Mouse (Mus musculus): ENCODE data around the gene Arid5b.

The Arid5b gene

GRCm38 (mm10) chr10:68231385-68232182 is 47.0 kb downstream of the Arid5b start:
- no peak for DNase-seq

- no peak for DNase-seq
Measured at GRCm38 (mm10) chr10:68230653-68231384, 47.7 kb downstream of the Arid5b start.

DNA sequence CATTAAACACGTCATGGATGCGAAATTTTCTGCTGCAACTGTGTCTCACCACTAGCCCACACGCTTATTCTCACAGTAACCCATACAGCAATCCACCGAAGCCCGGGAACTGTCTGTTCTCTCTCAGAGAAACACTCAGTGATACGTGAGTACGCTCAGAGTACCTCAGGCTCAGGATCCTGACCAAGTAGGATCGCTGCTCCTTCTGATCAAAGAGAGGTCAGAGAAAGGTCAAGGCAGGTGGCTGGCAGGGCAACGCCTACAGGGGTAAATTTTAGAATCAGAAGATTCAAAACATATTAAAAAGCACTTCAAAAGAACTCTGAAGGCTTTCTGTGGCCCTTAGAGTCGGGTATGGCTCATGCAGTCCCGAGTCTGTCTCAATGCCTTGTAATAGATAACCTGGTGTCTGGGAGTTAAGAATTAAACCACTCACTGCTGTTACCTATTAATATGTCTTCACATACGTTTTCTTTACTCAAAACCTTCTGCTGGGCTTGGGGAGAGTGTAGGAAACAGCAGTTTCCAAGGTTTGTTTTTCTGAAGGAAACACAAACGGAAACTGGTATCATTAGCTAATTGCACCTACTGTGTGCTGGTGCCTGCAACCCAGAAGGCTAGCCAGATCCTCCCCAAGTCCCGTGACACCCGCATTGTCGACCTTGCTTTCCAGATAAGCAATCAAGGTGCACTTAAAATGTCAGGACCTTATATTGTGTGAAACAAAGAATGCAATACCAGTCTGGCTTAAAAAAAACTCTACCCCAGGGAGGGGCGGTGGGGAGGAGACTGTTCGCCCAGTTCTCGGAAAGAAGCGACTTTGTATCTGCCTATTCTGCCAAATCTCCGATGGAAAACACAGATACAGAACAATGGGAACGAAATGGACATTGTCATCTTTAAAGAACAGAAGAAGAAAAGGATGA is 48.6 kb downstream of the Arid5b start:
- DNase-seq, result no peak

DNA sequence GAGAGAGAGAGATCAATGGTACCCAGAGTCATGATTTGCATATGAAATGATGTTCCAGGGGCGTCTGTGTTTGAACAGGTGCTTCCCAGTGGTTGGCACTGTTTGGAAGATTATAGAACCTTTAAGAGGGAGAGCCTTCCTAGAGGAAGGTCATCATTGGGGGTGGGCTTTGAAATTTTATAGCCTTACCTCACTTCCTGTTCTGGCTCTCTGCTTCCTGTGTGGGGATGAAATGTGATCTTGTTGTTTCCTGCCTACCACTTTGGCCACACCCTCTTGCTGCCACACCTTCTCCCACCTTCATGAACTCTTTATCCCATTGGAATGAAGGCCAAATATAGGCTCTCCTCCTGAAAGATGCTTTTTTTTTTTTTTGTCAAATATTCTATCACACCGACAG is 55.9 kb downstream of the Arid5b start:
- DNase-seq, result no peak

GRCm38 (mm10) chr10:68222012-68222411 is 56.5 kb downstream of the Arid5b start:
- DNase-seq, result no peak

- no peak for DNase-seq
Measured at GRCm38 (mm10) chr10:68219327-68219726, 59.2 kb downstream of the Arid5b start.

DNA sequence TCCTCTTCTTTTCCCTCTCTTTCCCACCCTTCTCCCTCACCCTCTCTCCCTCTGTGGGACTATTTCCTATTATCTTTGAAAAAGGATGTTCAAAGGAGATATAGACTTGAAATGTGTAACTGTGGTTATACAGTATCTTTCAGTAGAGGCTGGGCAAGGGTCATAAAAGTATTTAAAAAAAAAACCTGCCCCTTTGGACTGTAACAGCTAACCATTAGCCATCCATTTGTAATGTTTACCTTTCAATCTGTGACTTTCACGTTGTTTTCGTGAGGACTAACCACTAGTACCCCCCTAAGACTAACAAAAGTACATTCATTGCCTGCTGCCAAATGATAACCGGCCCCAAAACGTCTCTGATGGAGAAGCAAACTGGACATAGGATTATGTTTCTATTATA is 59.9 kb downstream of the Arid5b start:
- no peak for DNase-seq

DNA sequence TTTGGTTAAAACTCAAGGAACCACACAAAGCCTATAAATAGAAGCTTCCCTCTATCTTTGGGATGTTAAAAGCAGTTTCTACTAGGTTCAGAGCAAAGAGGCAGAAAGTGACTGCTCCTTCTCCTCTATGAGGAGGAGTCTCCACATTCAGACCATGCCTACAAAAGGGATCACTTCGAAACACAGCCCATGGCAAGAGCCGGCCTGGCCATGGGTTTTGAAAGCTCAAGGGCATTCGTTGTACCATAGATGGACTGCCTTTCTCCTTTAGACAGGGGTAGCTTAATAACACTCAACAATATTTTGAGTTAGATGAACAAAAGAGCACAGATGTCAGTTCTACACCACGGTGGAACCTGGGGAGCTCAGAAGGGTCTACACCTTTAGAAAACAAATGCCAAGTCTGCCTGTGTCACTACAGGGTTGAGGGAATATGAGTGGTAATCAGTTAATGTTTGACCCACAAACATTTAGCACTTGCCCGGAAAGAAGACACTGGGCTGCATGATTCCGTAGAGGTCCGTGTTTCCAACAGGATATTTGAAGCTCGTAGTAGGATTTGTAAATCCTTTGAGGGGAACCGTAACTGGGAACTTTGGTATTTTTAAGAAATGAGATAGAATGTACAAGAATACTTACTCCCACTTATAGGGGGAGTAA is 63.6 kb downstream of the Arid5b start:
- DNase-seq, result no peak

DNA sequence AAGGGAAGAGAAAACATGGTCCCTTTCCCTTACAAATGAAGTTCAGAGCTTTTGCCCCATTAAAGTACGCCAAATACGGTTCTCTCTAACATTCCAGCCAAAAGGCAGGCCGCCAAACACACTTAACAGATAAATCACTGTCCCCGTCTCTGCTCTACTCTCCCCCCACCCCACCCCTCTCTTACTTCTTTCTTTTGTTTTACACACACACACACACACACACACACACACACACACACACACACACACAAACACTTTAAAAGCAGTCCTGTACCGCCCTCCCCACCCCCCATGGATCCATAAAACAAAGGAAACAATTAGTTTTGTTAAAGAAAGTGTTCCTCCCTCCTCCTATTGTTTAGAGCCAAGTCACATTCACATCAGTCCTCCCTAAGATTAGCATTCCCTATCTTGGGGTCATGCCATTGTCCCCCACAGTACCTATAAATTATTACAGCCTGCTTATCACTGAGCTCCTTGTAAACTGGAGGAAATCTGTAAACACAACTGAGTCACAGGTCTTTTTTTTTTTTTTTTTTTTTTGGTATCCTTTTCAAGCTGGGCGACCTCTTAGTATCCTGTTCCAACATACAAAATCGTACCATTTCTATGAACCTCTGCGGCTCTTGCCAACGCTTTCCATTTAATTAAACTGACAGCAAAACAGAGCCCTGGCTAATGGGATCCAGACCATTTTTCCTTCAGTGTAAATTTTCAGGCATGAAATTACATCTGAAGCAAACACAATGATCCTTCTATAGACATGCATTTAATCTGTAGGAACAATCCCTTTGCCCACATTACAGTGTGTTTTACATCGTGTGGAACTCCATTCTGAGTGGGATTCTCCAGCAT is 66.3 kb downstream of the Arid5b start:
- no peak for DNase-seq

- DNase-seq, result no peak
Measured at GRCm38 (mm10) chr10:68211514-68211913, 67.0 kb downstream of the Arid5b start.

- DNase-seq, result no peak
Measured at GRCm38 (mm10) chr10:68210025-68210642, 68.4 kb downstream of the Arid5b start.

DNA sequence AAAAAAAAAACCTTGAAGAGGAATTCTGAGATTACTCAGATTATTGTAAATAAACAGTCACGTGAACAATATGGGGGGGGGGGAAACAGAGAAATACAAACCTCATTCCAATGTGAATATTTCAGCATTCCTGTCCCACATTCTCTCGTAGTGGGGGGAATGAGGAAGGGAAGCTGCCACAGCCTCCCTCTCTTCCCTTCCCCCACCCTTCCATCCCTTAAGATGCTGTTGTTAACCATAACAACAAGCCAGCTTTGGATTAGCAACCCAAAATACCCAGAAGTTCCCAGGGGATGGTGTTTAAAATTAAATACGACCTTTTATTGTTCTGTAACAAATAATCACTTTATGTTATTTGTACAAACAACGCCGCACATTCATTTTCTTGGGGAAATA is 69.9 kb downstream of the Arid5b start:
- no peak for DNase-seq

GRCm38 (mm10) chr10:68207803-68208669 is 70.5 kb downstream of the Arid5b start:
- DNase-seq, result no peak

- no peak for DNase-seq
Measured at GRCm38 (mm10) chr10:68204391-68204790, 74.1 kb downstream of the Arid5b start.

DNA sequence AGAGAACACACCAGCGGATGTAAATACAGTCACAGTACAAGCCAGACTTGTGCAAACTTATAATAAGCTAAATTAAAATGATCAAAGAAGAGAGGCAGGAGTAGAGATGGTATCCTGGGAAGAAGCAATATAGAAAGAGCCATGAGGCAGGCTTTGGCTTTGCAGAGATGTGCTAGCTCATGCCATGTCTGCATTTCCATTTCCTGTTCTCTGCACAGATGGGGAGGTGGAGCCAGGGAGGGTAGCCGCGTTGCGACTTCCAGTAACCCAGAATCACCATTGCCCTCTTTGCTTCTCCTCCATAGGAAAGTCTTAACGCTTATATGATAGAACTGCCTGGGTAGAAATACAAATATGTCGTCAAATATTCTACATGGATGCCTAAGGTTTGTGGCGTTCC is 74.7 kb downstream of the Arid5b start:
- no peak for DNase-seq

- no peak for DNase-seq
Measured at GRCm38 (mm10) chr10:68203322-68203721, 75.2 kb downstream of the Arid5b start.

DNA sequence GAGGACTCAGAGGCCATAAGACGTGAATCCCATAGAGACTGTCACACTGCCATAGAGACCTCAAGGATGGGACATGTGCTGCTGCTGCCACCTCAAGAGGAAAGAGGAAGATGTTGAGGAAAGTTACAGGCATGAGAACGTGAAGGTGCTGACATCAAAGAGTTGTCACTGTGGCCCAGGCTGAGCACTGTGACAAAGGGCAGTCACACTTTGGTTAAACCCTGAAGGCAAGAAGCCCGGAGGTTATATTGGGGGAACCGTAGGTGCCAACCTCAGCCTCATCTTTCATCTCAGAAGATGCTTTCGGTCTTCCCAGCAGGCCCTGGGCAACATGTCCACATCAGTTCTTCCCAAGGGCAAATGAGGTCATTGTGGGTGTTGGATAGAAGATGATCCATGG is 79.1 kb downstream of the Arid5b start:
- no peak for DNase-seq

DNA sequence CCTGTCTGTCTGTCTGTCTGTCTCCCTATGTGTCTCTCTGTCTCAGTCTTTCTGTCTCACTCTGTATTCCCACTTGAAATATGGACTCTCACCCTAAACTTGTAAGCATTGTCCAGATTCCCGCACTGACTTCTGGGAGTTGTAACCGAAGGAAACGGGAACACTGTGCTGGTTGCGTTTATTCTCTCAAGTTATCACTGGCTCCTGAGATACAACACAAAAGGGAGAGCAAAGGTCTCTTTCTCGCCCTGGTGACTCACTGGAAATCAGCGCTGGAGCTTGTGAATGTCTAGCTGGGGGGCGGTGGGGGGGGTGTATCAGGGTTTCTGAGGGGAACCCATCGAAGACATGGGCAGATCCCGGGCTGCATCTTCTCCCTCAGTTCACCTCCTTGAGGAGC is 82.2 kb downstream of the Arid5b start:
- DNase-seq, result no peak

- no peak for DNase-seq
Measured at GRCm38 (mm10) chr10:68193561-68193960, 85.0 kb downstream of the Arid5b start.

GRCm38 (mm10) chr10:68192824-68193255 is 85.7 kb downstream of the Arid5b start:
- DNase-seq, result peak; percentile 13 to 23

All from B cell, adult 2 months (primary cell).